Mouse (Mus musculus) gastrocnemius, postnatal 25 days (tissue): ENCODE data around the gene Syndig1. TPM values are rescaled to one million over a fixed set of nuclear protein-coding genes. Genes with fewer than 3 reads are reported as not detected.
A peak's percentile ranks its signal among the peaks of the same experiment; 100 is the strongest.

ENCODE experiments used
- DNase-seq: peaks from one replicate; pipeline ENCODE4 v3.0.0; 2022
- long read RNA-seq, 2 experiments: library from polyadenylated mRNA; stranded (forward); transcript quantifications; one replicate each; pipeline ENCODE4 v2.0.0; 2021
- total RNA-seq, 2 experiments: library from RNA; stranded (reverse); gene quantifications; 1 replicate in 1 of 2; 2 replicates in 1 of 2; pipeline ENCODE4 v1.2.3; 2021

Gene Syndig1
- total RNA-seq = not detected
- long read RNA-seq, experiment 1 = 0 reads
- long read RNA-seq, experiment 2 = 0 reads

DNA sequence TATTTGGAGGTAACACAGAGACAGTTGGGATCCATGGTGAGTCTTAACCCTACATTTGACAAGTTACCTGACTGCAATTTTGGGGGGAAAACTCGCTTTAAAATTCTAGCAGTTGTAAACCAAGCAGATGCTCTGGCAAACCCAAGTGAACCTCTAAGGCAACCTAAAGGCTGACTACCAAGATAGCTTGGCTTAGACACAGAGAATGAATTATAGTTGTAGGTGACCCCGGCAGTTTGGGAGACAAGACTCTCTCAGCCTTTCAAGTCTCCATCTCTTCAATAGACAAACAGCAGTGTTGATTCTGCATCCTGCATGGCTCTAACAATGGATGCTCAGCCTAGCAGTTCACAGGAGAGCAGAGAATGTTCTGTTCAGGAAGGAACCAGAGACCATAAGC lies at the start of gene Syndig1:
Syndig1 (plus strand) TSS at position 301 of the 400 bp plus-strand sequence.
- no peak for DNase-seq

DNA sequence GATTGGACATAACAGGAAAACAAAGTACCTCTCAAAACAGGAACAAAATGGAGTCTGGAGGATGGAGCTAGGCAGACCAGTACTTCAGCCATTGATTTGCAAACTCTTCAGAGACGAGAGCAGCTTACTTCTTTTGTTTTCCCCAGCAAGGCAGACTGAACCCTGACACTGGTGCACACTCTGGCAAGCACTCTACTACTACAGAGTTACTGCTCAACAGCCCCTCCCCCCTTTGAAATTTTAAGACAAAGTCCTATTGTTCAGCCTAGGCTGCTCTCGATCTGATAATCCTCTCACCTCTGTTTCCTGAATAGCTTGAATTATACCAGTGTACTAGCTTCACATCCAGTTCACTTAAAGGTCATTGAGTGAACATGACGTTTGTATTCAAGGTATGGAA lies 30.4 kb upstream of the Syndig1 start:
- no peak for DNase-seq

- DNase-seq = no peak
Observed at GRCm38 (mm10) chr2:149804599-149805140, 24.3 kb upstream of the Syndig1 start.

- no peak for DNase-seq
Observed at GRCm38 (mm10) chr2:149805256-149805655, 23.8 kb upstream of the Syndig1 start.

DNA sequence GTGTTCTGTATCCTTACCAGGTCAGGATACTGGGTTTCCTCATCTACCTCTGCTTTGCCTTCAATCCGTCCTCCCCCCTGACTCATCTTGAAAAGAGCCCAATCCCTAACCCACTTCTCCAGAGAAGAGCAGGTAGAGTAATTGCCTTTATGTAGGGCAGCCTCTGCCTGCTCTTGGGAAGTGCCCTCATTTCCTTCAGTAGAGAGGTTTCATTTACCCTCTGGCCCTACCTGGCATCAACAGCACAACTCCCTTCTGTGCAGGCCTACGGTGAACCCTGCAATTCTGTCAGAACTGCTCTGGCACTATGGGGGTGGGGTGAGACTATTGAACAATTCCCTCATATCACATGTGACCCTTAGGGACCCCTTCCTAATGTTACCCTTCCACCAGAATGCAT lies 16.1 kb upstream of the Syndig1 start:
- DNase-seq = no peak

DNA sequence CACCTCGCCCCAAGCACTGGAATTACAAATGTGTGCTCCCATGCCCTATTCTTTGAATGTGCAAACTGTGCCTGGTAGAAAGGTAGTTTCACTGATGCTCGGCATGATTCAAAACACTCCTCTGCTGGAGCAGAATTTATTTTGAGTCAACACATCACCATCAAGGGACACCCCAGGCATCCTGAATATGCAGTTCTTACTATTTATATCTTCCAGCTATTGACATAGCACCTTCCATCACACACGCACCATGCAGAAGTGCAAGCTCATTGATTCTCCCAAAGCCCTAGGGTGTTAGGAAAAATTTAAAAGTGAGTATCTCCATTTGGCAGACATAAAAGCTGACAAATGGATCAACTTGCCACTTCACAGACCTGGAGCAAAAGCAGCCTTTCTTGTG lies 10.6 kb upstream of the Syndig1 start:
- no peak for DNase-seq

DNA sequence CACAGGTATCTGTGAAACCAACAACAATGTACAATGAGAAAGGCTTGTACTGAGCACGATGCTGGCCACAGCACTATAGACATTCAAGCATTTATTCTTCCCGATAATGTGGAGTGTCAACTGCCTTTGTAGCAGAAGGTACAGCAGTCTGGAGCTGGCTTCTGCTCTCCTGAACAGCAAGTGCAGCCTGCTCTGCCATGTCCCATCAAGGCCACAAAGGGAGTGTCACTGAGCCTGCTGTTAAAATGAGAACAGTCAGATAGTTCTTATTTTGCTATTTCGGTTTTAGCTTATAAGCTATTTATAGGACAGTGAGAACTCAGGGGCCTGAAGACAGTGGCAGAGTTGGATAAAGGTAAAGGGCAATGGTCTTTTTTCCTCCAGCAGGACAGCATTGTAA lies 9.3 kb upstream of the Syndig1 start:
- no peak for DNase-seq

DNA sequence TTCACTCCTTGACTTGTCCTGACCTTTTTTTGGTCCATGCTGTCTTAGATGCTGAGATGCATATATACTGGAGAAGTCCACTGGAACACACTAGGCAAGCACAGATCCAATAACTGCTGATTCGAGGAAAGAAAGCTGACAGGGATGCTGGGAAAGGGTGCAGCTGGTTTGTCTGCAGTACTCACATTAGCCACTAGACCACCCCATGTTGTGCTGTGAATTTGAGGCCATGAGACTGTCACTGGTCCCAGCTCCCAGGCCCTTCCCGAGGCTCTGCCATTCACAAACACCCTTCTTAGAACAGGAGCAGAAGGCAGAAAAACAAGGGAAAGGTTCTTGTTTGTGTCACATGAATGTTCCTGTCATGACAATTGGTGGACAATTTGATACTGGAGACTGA lies 8.8 kb upstream of the Syndig1 start:
- no peak for DNase-seq

DNA sequence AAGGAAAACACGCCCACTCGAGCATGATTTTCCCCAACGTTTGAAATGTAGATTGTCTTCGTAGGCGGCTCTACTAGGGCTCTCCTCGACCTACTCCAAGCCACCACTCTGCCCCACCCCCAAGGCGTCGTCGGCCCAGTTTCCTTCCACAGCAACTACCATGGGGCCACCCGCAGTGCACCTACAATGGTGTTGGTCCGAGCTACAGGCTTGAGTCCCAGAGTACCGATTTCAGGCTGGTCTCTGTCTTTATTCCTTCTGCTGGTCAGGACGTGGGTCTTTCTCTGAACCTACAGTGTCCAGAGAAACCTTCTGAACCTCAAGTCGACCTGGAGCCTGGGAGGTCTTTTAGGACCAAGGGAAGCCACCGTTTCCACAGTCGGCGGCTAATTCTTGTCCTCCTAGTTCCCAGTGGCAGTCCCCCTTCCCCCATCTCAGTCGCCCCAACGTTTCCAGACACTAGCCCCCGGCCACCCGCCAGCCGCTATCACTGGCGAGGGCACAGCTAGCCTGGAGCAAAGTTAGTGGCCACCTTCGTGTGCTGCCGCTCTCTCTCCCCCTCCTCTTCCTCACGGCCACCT lies 1.0 kb downstream of the Syndig1 start:
- DNase-seq = no peak

GRCm38 (mm10) chr2:149830536-149831458 lies 1.8 kb downstream of the Syndig1 start, which contains the start of gene C530025M09Rik:
Gene C530025M09Rik, minus strand, starts transcription at chr2:149831213.
- peak; percentile 11 for DNase-seq

DNA sequence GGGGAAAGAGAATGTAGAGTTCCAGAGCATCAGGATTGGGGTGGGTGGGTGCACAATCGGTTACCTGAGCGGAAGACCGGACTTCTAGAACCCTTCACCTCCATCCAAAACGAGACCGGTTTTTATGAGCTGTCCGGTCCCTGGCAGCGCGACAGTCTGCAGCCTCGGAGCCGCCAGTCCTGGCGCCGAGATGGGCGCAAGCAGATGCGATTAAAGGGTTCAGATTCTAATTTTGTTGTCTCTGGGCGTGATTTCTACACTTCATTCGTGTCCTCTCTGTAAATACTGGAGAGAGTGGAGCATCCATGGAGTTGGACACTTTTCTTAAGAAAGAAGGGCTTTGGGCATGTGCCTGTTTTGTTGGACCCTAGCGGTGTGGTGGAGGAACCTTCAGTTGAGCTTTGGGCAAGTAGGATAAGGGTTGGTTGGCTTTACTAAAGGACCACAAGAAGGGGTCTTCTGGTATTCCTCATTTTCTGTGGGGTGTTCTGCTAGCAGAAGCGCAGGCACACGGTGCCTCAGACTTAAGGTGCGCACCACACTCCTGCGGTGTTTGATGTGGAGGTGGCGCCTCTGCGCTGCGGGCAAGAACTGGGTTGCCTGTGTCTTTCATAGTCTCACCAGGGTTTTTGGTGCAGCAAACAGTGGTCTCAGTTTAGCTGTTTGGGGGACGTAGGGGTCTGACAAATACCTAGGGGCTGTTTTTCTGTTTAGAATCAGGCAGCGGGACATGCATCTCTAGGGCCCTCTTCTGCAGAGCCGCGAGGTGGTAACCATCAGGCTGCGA lies 2.6 kb downstream of the Syndig1 start:
- DNase-seq = no peak

- no peak for DNase-seq
Observed at GRCm38 (mm10) chr2:149832301-149832700, 3.3 kb downstream of the Syndig1 start.

GRCm38 (mm10) chr2:149835091-149835490 lies 6.1 kb downstream of the Syndig1 start:
- DNase-seq = no peak

DNA sequence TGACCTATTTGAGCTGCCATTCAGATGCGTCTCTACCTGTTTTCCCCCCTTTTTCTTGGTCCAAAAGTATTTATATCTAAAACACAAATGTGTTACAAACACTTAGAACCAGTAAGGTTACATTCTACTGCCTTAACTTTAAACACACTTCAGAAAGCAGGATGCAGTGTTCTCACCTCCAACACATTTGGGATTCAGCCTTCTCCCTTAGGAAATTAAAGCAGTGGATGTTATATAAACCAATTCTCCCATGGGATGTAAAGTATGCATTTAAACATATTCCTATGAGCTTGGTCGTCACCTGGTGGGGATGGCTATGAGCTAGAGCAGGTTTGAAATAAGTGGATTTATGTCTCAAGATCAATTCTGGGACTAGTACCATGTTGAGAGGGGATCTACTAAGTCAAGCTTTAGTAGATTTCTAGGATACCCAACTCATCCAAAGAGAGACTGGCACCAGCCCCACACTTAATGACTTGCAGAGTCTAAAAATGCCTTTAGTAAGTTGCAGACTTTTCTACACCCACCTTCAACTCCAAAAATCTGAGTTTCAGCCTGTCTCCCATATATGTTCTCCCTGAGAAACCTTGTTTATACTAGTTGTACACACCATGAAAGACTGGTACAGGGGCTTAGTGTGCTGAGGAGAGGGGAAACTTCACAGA lies 7.6 kb downstream of the Syndig1 start:
- no peak for DNase-seq

DNA sequence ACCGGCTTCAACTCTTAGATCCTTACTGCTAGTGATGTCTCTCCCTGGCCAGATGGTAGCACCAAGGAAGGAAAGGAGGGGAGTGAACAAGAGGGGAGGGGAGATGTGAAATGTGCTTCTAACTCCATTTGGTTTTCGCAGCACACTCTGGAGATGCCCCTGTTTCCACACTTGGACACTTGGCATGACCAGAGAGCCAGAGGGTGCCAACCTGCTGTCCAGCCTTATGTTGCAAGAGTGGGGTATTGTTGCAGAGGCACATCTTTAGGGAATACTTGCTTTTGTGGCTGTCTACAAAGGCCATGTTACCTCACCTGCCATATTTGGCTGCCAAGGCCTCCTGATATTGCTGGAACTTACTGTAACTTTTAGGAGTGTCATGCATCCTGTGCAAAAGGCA lies 10.7 kb downstream of the Syndig1 start:
- DNase-seq = no peak

DNA sequence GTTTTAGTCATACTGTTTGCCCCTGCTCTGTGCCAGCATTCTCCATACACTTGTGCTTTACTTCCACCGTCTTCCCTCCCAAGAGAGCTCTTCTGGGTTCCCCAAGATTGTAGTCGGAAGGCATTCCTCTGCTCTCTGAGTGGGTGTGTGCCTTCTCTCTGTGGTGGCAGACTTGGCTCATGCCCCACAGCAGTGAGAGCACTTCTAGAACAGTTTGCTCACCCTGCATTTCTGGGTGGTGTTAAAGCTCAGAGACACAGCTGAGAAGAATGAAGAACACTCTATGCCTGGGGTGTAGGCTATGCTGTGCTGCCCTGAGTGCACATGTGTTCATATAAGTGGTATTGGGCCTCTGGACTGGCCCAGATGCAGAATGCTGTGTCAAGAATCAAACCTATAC lies 15.6 kb downstream of the Syndig1 start:
- no peak for DNase-seq

- no peak for DNase-seq
Observed at GRCm38 (mm10) chr2:149848778-149849177, 19.8 kb downstream of the Syndig1 start.

DNA sequence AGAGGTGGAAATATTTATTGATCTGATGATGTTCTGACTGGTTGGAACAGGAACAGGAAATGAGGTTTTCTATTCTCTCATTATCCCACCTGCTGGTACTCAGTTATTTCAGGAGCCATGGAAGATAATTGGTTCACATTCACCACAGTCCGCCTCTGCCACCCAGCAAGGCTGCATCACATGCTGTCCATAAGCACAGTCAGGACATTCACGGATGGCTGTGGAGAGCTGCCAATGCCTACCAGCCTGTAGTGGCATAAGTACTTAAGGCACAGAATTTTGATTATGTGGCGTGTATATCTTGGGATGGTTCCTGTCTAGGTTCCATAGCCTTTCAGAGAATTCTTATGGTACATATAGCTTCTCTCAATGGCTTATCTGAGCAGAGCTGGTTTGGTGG lies 32.0 kb downstream of the Syndig1 start:
- no peak for DNase-seq

DNA sequence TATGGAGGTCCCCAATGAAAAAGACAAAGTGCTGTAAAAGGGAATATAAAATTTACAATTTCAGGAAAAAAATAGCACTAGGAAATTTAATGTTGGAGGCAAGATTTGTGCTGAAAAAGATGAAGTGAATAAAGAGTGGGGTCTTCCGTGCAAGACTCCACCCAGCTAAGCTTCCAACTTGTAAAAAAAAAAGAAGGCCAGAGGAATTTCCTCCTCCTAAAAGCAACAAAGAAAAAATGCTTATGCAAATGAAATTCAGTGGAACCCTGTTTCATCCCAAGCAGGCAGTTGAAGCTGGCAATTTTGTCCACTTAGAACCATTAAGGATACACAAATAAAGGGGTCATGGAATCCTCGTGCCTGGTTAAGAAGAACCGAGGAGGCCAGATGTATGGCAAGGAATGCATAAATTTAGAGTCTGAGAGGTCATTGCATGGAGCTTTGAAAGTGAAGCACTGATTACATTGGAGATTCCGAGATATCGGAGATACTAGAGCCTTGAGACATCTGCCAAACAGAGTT lies 37.0 kb downstream of the Syndig1 start:
- DNase-seq = no peak

DNA sequence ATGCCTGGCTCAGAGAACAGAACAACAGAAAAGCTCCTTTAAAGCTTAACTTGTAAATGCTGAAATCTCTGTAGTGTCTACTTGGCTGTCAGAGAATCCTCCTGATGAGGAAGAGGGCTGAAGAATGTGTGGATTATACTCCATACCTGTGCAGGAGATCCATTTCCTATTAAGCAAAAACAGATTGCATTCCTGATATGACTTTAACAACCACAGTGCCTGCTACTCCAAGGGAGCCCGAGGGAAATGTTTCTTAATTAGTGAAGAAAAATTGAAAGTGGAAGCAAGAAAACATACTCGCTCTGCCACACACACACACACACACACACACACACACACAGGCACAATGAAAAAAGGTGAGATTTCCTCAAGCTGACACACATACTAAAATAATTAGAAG lies 41.5 kb downstream of the Syndig1 start:
- DNase-seq = no peak

GRCm38 (mm10) chr2:149872496-149872895 lies 43.5 kb downstream of the Syndig1 start:
- DNase-seq = no peak

- DNase-seq = no peak
Observed at GRCm38 (mm10) chr2:149873346-149873745, 44.3 kb downstream of the Syndig1 start.
